Mouse (Mus musculus): ENCODE data around the gene Nop2. TPM values are rescaled to one million over a fixed set of nuclear protein-coding genes. Genes with fewer than 3 reads are reported as not detected.

The Nop2 gene
- polyA plus RNA-seq, 1 experiment from 2014 or later, result 41.1 TPM

DNA sequence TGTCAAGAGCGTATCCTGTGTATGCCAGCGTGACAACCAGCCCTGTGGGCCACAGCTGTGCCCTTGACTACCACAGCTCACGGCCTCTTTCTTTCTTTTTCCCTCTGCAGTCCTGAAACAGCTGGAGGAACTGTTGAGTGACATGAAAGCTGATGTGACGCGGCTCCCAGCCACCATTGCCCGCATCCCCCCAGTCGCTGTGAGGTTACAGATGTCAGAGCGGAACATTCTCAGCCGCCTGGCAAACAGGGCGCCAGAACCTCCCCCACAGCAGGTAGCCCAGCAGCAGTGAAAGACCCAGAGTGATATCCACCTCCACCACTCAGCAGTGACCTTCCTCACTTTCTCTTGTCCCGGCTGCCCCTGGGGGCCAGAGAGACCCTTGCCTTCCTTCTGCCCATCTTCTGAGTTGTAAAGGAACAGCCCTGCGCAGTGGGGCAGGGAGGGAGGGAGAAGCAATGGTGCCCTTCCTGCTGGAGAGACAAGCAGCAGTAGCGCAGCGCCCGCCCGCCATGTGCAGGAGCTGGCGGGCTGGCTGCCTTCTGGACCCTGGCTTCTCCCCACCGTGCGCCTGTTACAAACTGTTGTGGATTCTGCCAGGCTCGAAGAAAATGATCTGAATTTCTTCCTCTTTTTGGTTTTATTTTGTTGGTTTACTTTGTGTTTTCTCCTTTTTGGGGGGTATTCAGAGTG is 1.9 kb upstream of the Nop2 start:
- no peaks in the 10 kb centered on the region for H3K27me3 ChIP-seq (ENCODE audit: insufficient read depth, low read length)
- peaks cover 3% of the 10 kb centered on the region; the same call in 1 of the 2 replicates for H3K4me1 ChIP-seq (replicated peaks; ENCODE audit: insufficient read depth, low read length)
- H3K9me3 ChIP-seq (replicated peaks; ENCODE audit: low read length), result no peaks in the 10 kb centered on the region
- H3K4me3 ChIP-seq (replicated peaks; ENCODE audit: low read depth, low read length), result no peak overlapping the region
- no peak for TF ChIP-seq CTCF (IDR thresholded peaks at IDR 0.05; ENCODE audit: low read depth)
- WGBS, result 86% methylated on average over 20 of the region's 20 CpGs
- no peak overlapping the region for H3K4me2 ChIP-seq (ENCODE audit: low read length)
- DNase-seq (ENCODE audit: low spot score) (no peak), ATAC-seq (replicated peaks; ENCODE audit: low FRiP score, low read depth) (no peak)
- no peak overlapping the region for H3K9ac ChIP-seq (ENCODE audit: low read depth, low read length)
- H3K36me3 ChIP-seq (ENCODE audit: insufficient read depth, low read length), result peaks cover 49% of the 10 kb centered on the region
- no peak overlapping the region for H3K27ac ChIP-seq

DNA sequence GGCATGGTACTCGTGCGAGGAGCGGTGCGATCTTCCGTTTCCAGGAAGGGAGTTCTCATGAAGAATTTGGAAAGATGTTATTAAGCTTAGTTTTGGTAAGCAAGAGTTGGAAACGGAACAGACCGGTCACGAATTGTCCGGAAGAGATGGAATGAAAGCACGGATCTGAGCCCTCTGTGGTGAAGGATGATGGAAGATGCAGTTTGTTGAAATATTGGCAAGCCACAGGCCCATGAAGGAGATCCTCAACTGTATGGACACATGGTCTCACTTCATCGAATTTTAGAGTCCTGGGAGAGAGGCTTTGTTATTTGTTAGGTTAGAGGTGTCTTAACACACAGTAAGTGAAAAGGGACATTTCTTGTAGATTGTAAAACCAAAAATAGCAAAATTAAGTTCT is 761 bp downstream of the Nop2 start:
- peak overlapping the region; percentile 83 for H3K4me2 ChIP-seq (ENCODE audit: low read length)
- H3K27me3 ChIP-seq (ENCODE audit: insufficient read depth, low read length), result no peaks in the 10 kb centered on the region
- peaks cover 44% of the 10 kb centered on the region for H3K36me3 ChIP-seq (ENCODE audit: insufficient read depth, low read length)
- H3K9me3 ChIP-seq (replicated peaks; ENCODE audit: low read length), result no peaks in the 10 kb centered on the region
- peak overlapping the region; percentile 73 for H3K4me3 ChIP-seq (replicated peaks; ENCODE audit: low read depth, low read length)
- DNase-seq (ENCODE audit: low spot score) (no peak), ATAC-seq (replicated peaks; ENCODE audit: low FRiP score, low read depth) (no peak)
- H3K9ac ChIP-seq (ENCODE audit: low read depth, low read length), result peak overlapping the region; percentile 77
- no peak for TF ChIP-seq CTCF (IDR thresholded peaks at IDR 0.05; ENCODE audit: low read depth)
- peaks cover 3% of the 10 kb centered on the region; the same call in 1 of the 2 replicates for H3K4me1 ChIP-seq (replicated peaks; ENCODE audit: insufficient read depth, low read length)
- 5% methylated on average over 11 of the region's 11 CpGs for WGBS
- H3K27ac ChIP-seq, result no peak overlapping the region; the same call in 1 of the 2 replicates

DNA sequence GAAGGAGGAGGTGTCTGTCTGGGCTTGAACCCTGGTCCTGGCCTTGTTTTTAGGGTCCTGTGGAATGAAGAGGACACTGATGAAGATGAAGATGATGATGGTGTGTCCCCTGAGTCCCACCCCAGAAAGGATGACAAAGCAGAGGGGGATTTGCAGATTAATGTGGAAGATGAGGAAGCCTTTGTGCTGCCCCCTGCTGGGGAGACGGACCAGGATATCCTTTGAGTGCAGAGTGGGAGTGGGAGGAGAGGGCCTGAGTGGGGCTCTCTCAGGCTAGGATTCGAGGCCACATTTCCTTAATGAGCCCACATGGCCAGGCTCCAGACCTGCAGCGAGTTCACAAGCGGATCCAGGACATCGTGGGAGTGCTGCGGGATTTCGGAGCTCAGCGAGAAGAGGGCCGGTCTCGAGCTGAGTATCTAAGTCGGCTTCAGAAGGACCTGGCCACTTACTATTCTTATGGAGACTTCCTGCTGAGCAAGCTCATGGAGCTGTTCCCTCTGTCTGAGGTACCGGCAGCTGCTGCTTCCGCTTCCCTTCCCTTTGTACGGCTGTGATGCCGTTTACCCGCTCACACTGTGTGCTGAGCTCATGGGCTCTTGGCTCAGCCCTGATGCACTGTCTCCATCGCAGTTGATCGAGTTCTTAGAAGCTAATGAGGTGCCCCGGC is 5.4 kb downstream of the Nop2 start:
- Histone ChIP-seq H3K27ac (no peak overlapping the region), H3K4me1 (replicated peaks; ENCODE audit: insufficient read depth, low read length) (no peaks in the 10 kb centered on the region), H3K4me3 (replicated peaks; ENCODE audit: low read depth, low read length) (no peak overlapping the region), H3K4me2 (ENCODE audit: low read length) (no peak overlapping the region), H3K36me3 (ENCODE audit: insufficient read depth, low read length) (peaks cover 62% of the 10 kb centered on the region), H3K9me3 (replicated peaks; ENCODE audit: low read length) (no peaks in the 10 kb centered on the region), H3K9ac (ENCODE audit: low read depth, low read length) (no peak overlapping the region), H3K27me3 (ENCODE audit: insufficient read depth, low read length) (no peaks in the 10 kb centered on the region)
- ATAC-seq (replicated peaks; ENCODE audit: low FRiP score, low read depth) (no peak), DNase-seq (ENCODE audit: low spot score) (peak; percentile 48)
- peak; percentile 69 for TF ChIP-seq CTCF (IDR thresholded peaks at IDR 0.05; ENCODE audit: low read depth)
- 91% methylated on average over 19 of the region's 19 CpGs for WGBS

GRCm38 (mm10) chr6:125139747-125140146 is 8.0 kb downstream of the Nop2 start:
- Histone ChIP-seq H3K9me3 (replicated peaks; ENCODE audit: low read length) (no peaks in the 10 kb centered on the region), H3K4me2 (ENCODE audit: low read length) (no peak overlapping the region), H3K27ac (no peak overlapping the region), H3K4me1 (replicated peaks; ENCODE audit: insufficient read depth, low read length) (no peaks in the 10 kb centered on the region), H3K36me3 (ENCODE audit: insufficient read depth, low read length) (peaks cover 50% of the 10 kb centered on the region), H3K4me3 (replicated peaks; ENCODE audit: low read depth, low read length) (no peak overlapping the region), H3K9ac (ENCODE audit: low read depth, low read length) (no peak overlapping the region), H3K27me3 (ENCODE audit: insufficient read depth, low read length) (no peaks in the 10 kb centered on the region)
- WGBS, result 90% methylated on average over 7 of the region's 7 CpGs
- TF ChIP-seq CTCF (IDR thresholded peaks at IDR 0.05; ENCODE audit: low read depth), result no peak
- no peak for ATAC-seq (replicated peaks; ENCODE audit: low FRiP score, low read depth)
- no peak for DNase-seq (ENCODE audit: low spot score)

DNA sequence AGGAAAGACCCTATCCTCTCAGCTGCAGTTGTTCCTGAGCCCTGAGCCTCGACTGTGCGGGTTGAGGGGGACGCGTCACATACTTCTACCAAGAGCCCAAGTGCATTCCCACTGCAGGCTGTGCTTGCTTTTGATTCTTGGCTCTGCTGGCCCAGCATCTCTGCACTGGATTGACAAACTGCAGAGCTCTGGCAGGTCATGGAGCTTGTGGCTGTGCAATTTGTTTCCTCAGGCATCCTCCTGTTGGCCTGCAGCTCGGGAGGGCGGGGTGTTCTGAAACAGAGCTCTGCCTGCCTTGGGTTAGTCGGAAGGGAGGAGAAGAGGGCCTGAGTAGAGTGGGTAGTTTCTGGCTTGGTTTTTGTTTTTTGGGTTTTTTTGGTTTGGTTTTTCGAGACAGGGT is 10.7 kb downstream of the Nop2 start:
- Histone ChIP-seq H3K4me3 (replicated peaks; ENCODE audit: low read depth, low read length) (no peak overlapping the region), H3K4me1 (replicated peaks; ENCODE audit: insufficient read depth, low read length) (peaks cover 20% of the 10 kb centered on the region), H3K9me3 (replicated peaks; ENCODE audit: low read length) (no peaks in the 10 kb centered on the region), H3K36me3 (ENCODE audit: insufficient read depth, low read length) (peaks cover 35% of the 10 kb centered on the region), H3K4me2 (ENCODE audit: low read length) (no peak overlapping the region), H3K9ac (ENCODE audit: low read depth, low read length) (no peak overlapping the region), H3K27me3 (ENCODE audit: insufficient read depth, low read length) (no peaks in the 10 kb centered on the region), H3K27ac (no peak overlapping the region)
- no peak for TF ChIP-seq CTCF (IDR thresholded peaks at IDR 0.05; ENCODE audit: low read depth)
- no peak for DNase-seq (ENCODE audit: low spot score)
- ATAC-seq (replicated peaks; ENCODE audit: low FRiP score, low read depth), result no peak
- WGBS, result 88% methylated on average over 8 of the region's 8 CpGs

- ATAC-seq (replicated peaks; ENCODE audit: low FRiP score, low read depth) (no peak), DNase-seq (ENCODE audit: low spot score) (no peak)
- Histone ChIP-seq H3K36me3 (ENCODE audit: insufficient read depth, low read length) (peaks cover 32% of the 10 kb centered on the region), H3K9me3 (replicated peaks; ENCODE audit: low read length) (no peaks in the 10 kb centered on the region), H3K4me1 (replicated peaks; ENCODE audit: insufficient read depth, low read length) (peaks cover 25% of the 10 kb centered on the region), H3K4me3 (replicated peaks; ENCODE audit: low read depth, low read length) (no peak overlapping the region), H3K9ac (ENCODE audit: low read depth, low read length) (no peak overlapping the region), H3K27me3 (ENCODE audit: insufficient read depth, low read length) (no peaks in the 10 kb centered on the region), H3K4me2 (ENCODE audit: low read length) (no peak overlapping the region), H3K27ac (no peak overlapping the region)
- no peak for TF ChIP-seq CTCF (IDR thresholded peaks at IDR 0.05; ENCODE audit: low read depth)
- WGBS, result 75% methylated on average over 3 of the region's 3 CpGs
Measured at GRCm38 (mm10) chr6:125143128-125143527, 11.4 kb downstream of the Nop2 start.

All from kidney, postnatal 0 days (tissue).